Mouse (Mus musculus): ENCODE measurements around the gene Trak1.
"Not testable (repeated sequence)": the region's sequence is repeated elsewhere in the genome, so short reads cannot be mapped to it uniquely, and the experiment has no call there.

Trak1 gene

GRCm38 (mm10) chr9:121442145-121442544, 144.8 kb downstream of the Trak1 start:
- no peak for DNase-seq

DNA sequence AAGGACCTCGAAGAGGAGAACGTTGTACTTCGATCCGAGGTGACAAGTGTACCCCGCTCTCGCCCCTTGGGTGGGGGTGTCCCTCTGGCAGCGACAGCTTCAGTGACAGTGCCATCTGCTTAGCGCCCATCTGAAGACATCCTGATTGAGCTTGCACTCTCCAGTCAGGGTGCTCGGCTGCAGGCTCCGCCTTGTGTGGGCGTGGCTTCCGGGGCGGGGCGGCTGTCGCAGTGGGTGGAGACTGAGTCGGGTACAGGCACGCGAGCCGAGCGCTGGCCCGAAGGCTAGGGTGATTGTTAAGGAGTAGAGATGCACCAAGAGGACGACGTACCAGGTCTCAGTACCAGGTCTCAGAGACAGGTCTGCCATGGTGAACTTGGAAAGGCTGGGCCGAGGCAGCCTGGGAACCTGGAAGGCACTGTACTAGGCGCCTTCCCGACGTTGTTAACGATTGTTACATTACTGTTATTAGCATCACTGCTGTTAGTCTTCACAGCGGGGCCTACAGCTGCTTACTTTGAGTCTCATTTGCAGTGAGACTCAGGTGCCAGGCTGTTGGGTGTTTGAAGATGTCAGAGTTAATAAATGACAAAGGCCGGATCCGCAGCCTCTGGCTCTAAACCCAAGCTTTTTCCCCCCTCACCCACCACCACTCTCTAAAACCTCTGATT, 146.5 kb downstream of the Trak1 start:
- peak; percentile 12 to 14 for DNase-seq

DNA sequence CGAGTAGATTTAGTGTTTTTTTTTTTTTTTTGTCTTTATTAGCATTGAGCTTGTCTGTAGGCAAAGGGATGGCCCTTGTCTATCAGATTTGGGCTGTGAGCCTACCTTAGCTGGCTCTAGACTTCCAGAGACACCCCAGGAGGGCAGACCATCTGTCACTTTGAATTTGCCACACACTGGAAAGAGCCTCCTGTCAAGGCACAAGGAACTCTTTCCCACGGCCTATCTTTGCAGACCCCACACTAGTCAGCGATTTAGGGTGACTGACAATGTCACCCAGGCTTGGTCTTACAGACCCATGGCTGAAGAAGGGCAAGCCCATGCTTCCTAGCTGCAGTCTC, 147.0 kb downstream of the Trak1 start:
- DNase-seq = no peak

DNA sequence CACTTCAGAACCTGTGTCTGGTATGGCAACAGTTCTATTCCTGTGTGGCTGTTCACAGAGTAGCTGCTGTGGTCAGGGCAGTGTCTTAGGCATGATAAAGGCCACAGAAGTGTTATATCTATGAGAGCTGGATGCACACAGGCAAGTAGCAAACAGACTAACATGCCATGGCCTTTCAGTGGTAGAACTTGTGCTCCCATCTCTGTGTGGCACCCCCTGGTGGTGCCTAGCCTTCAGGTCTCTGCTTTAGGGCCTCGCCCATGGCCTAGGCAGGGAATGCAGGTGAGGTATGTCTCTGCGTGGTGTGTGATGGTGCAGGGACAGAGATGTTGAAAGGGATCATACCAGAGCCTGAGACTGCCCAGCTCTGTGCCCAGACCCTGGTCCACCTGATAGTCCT, 148.1 kb downstream of the Trak1 start:
- DNase-seq = peak; percentile 13 to 26

GRCm38 (mm10) chr9:121446431-121446831, 149.1 kb downstream of the Trak1 start:
- DNase-seq = no peak

DNA sequence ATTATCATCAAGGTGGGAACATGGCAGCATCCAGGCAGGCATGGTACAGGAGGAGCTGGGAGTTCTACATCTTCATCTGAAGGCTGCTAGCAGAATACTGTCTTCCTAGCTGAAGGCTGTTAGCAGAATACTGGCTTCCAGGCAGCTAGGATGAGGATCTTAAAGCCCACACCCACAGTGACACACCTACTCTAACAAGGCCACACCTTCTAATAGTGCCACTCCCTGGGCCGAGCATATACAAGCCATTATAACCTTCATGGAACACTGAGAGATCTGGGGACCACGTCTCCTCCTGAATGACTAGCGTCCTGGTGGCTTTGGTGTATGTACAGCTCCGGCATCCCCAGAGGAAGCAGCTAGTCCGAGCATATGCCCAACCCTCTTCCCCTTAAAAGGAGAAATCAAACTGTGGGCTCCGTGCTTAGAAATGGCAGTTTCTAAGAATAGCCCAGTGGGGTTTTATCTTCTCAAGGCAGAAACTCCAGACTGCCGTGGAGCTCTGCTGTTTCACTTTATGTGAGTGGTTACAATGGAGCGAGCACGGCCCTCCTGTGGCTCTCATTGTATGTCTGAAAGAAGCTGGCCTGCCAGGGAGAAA, 155.1 kb downstream of the Trak1 start:
- not testable (repeated sequence) for DNase-seq

GRCm38 (mm10) chr9:121454891-121455290, 157.6 kb downstream of the Trak1 start:
- no peak for DNase-seq

- DNase-seq = no peak
These were observed 159.6 kb downstream of the Trak1 start for GRCm38 (mm10) chr9:121456739-121457515.

- DNase-seq = peak; percentile 58 to 60
These were observed 161.2 kb downstream of the Trak1 start for GRCm38 (mm10) chr9:121458466-121458865.

- no peak for DNase-seq
These were observed 162.6 kb downstream of the Trak1 start for GRCm38 (mm10) chr9:121459950-121460349.

DNA sequence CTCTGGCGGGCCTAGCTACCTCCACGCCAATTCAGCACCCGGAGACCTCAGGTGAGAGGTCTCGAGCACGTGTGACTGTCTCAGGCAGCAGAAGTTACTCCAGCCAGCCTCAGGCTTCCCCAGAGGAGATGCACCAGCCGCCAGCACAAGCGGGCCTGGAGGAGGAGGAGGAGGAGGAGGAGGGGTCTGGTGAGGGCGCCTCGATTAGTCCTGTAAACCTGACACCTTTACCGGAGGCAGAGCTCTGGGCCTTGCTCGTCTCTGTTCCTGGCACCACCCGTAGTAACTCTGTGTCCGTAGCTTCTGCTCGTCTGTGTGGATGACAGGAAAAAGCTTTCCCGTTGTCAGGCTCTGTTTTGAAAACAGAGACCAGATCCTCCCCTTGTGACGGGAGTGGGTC, 163.2 kb downstream of the Trak1 start:
- DNase-seq = no peak

DNA sequence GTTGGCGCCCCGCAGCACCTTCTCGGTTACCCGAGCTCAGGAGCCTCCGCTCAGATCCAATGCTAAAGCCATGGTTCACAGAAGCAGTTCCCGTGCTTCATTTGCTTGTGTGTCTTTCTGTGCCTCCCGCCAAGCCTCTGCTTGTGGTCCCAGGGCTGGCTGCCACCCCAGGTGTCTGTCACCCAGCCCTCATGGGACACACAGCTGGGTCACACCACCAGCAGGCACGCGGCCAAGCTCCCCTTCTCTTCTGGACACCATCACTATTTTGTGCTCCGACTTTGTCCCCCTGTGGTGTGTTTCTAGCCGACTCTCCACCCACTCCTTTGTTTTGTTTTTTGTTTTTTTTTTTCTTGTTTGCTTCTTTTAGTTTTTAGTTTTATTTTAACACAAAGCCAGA, 170.2 kb downstream of the Trak1 start:
- DNase-seq = no peak

GRCm38 (mm10) chr9:121469711-121470110, 172.4 kb downstream of the Trak1 start:
- DNase-seq = no peak

- no peak for DNase-seq
These were observed 177.5 kb downstream of the Trak1 start for GRCm38 (mm10) chr9:121474771-121475170.

- DNase-seq = no peak
These were observed 178.5 kb downstream of the Trak1 start for GRCm38 (mm10) chr9:121475488-121476452.

GRCm38 (mm10) chr9:121477305-121477911, 180.1 kb downstream of the Trak1 start:
- peak; percentile 61 to 63 for DNase-seq

- DNase-seq = peak; percentile 47 to 56
These were observed 182.2 kb downstream of the Trak1 start for GRCm38 (mm10) chr9:121479453-121479852.

GRCm38 (mm10) chr9:121487216-121487615, 189.9 kb downstream of the Trak1 start:
- no peak for DNase-seq

DNA sequence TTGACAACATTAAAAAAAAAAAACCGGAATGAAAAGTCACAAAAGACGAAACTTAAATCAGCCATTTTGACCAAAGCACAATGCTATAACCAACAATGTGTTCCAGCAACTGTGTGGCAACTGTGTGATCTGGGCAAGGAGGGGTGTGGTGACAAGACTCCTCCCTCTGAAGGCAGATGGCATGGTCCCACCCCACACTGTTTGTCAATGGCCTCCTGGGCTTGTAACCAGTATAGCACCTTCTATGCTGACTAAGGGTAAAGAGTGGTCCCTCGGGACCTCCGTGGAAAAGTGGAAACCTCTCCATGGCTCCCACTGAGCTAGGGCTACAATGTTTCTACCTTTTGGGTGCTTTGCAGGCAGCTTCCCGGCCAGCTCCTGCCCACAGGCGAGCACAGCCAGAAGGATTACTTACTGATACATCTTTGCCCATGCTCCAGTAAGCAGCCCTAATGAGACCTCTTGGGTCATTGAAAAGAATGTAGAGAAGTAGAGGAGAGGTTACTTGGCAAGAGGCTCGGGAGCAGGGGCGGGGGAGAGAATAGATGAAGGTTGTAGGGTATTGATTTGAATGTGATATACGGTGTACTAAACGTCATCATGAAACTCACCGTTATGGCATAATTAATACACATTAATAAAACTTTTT, 194.4 kb downstream of the Trak1 start:
- no peak for DNase-seq

DNA sequence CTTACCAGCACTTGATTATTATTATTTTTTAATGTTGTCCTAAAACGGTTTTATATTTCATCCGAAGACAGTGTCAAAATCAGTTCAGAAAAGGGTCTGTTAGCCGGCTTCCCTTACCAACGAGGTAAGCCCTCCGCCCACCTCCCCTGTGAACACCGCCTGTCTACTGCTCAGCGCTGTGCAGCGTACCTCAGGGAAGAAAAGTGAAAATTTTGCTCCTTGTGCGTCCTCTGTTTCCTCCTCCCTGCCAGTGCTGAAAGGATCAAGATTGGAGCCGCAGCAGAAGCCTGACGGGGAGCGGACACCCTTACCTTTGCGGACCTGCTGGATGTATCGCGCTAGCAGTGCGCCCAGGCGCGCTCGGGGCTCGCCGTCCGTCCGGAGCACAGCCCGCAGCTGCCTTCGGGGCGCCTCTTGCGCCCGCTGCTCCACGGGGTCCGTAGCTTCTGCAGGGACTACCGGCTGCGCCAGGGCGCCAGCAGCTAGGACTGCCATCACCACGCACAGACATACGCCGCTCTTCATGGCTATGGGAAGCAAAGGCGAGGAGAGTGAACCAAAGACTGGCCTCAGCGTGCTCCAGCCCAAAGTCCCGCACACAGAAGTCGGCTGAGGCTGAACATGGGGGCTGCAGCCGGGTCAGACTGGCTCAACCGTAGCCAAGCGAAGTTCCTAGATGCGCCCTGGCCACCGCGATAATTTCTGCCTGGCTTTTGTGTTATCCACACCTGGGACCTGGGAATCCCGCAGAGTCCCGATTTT, 196.9 kb downstream of the Trak1 start:
- no peak for DNase-seq

DNA sequence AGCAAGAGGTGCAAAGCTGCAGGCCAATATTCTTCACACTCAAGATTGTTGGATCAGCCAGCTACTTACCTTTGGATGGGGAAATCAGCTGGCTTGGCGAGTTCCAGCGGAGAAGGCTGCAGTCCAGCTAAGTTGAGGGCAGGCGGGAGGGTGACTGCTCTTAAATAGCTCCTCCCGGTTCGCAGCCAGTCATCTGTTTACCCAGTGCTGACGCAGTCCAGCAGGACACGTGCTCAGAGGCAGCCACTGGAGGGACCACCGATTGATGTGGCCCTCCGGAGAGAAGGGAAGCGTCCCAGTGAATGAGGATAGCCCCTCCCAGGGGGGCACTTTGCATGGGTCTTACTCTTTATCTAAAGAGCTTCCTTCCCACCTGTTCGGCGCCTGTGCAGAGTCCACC, 198.2 kb downstream of the Trak1 start, which contains the start of gene Cck:
Gene Cck (minus strand): TSS at position 166 of the 400 bp plus-strand sequence.
- DNase-seq = no peak

Measured in B cell, adult 2 months (primary cell).